Mouse (Mus musculus): ENCODE measurements around the gene Defb26.

The Defb26 gene

DNA sequence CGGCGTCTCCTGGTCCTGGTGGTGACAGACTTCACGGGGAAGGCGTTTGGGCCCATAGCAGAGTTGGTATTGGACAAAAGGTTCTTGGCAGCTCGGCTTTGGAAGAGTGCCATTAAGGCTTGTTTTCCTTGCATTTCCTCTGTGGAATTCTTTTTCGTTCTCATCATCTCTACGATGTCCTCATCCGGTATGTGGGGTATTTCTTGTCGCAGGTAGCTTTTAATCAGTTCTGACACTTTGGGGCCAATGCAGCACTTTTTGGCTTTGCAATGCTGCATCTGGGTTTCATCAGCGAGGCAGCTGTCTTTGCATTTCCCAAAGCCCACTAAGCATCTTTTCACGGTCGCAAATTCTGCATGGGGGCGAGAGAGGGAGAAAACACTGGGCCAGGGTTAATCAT, 52.3 kb downstream of the Defb26 start:
- no peak for DNase-seq

Measured in kidney, adult 18-20 months (tissue).